Mouse (Mus musculus): ENCODE results near the gene Card10. TPM values are rescaled to one million over a fixed set of nuclear protein-coding genes. Genes with fewer than 3 reads are reported as not detected.

Card10 gene
- total and polyA plus RNA-seq, 2 experiments from 2014 or later: 0.94 to 2.6 TPM

GRCm38 (mm10) chr15:78744206-78744605, 58.6 kb downstream of the Card10 start:
- DNase-seq (ENCODE audit: low spot score) (peak; percentile 91), ATAC-seq (peak; percentile 63)
- H3K9me3 ChIP-seq (ENCODE audit: low read length): no peaks in the 10 kb centered on the region
- H3K4me3 ChIP-seq (ENCODE audit: low read length): no peak overlapping the region
- no peak overlapping the region for H3K27ac ChIP-seq
- H3K4me2 ChIP-seq (ENCODE audit: low read depth, low read length): no peak overlapping the region
- 4% methylated on average over 5 of the region's 5 CpGs for WGBS
- H3K4me1 ChIP-seq (ENCODE audit: insufficient read depth, low read length): no peaks in the 10 kb centered on the region; the same call in 1 of the 2 replicates
- no peaks in the 10 kb centered on the region for H3K27me3 ChIP-seq (ENCODE audit: insufficient read depth, low read length)
- TF ChIP-seq CTCF (IDR thresholded peaks at IDR 0.05; ENCODE audit: low read depth): peak; percentile 100
- H3K9ac ChIP-seq (replicated peaks; ENCODE audit: low read length): no peak overlapping the region
- H3K36me3 ChIP-seq (ENCODE audit: insufficient read depth, low read length): no peaks in the 10 kb centered on the region

- no peaks in the 10 kb centered on the region for H3K36me3 ChIP-seq (ENCODE audit: insufficient read depth, low read length)
- no peak overlapping the region for H3K9ac ChIP-seq (replicated peaks; ENCODE audit: low read length)
- no peaks in the 10 kb centered on the region; the same call in 1 of the 2 replicates for H3K4me1 ChIP-seq (ENCODE audit: insufficient read depth, low read length)
- no peak for DNase-seq (ENCODE audit: low spot score)
- TF ChIP-seq CTCF (IDR thresholded peaks at IDR 0.05; ENCODE audit: low read depth): no peak
- no peak overlapping the region for H3K27ac ChIP-seq
- H3K9me3 ChIP-seq (ENCODE audit: low read length): no peaks in the 10 kb centered on the region
- no peak overlapping the region for H3K4me3 ChIP-seq (ENCODE audit: low read length)
- 86% methylated on average over 10 of the region's 10 CpGs for WGBS
- ATAC-seq: no peak
- H3K27me3 ChIP-seq (ENCODE audit: insufficient read depth, low read length): no peaks in the 10 kb centered on the region
- no peak overlapping the region for H3K4me2 ChIP-seq (ENCODE audit: low read depth, low read length)
These were observed 60.0 kb downstream of the Card10 start for GRCm38 (mm10) chr15:78742831-78743230.

- WGBS: 72% methylated on average over 12 of the region's 12 CpGs
- Histone ChIP-seq H3K27ac (no peak overlapping the region), H3K4me3 (ENCODE audit: low read length) (no peak overlapping the region), H3K9me3 (ENCODE audit: low read length) (no peaks in the 10 kb centered on the region), H3K9ac (replicated peaks; ENCODE audit: low read length) (no peak overlapping the region), H3K4me1 (ENCODE audit: insufficient read depth, low read length) (peaks cover 7% of the 10 kb centered on the region), H3K4me2 (ENCODE audit: low read depth, low read length) (no peak overlapping the region), H3K36me3 (ENCODE audit: insufficient read depth, low read length) (no peaks in the 10 kb centered on the region), H3K27me3 (ENCODE audit: insufficient read depth, low read length) (no peaks in the 10 kb centered on the region)
- DNase-seq (ENCODE audit: low spot score) (no peak), ATAC-seq (no peak)
- no peak for TF ChIP-seq CTCF (IDR thresholded peaks at IDR 0.05; ENCODE audit: low read depth)
These were observed 62.2 kb downstream of the Card10 start for GRCm38 (mm10) chr15:78740662-78741061.

- H3K27me3 ChIP-seq (ENCODE audit: insufficient read depth, low read length): no peaks in the 10 kb centered on the region
- H3K4me2 ChIP-seq (ENCODE audit: low read depth, low read length): no peak overlapping the region
- peak overlapping the region; percentile 83; the same call in 1 of the 2 replicates for H3K27ac ChIP-seq
- H3K4me1 ChIP-seq (ENCODE audit: insufficient read depth, low read length): peaks cover 7% of the 10 kb centered on the region; the same call in 1 of the 2 replicates
- no peak for ATAC-seq
- 43% methylated on average over 6 of the region's 6 CpGs for WGBS
- TF ChIP-seq CTCF (IDR thresholded peaks at IDR 0.05; ENCODE audit: low read depth): no peak
- H3K36me3 ChIP-seq (ENCODE audit: insufficient read depth, low read length): no peaks in the 10 kb centered on the region
- no peak overlapping the region for H3K9ac ChIP-seq (replicated peaks; ENCODE audit: low read length)
- DNase-seq (ENCODE audit: low spot score): no peak
- H3K4me3 ChIP-seq (ENCODE audit: low read length): no peak overlapping the region
- no peaks in the 10 kb centered on the region for H3K9me3 ChIP-seq (ENCODE audit: low read length)
These were observed 65.7 kb downstream of the Card10 start for GRCm38 (mm10) chr15:78737146-78737545.

- Histone ChIP-seq H3K9ac (replicated peaks; ENCODE audit: low read length) (no peak overlapping the region), H3K4me1 (ENCODE audit: insufficient read depth, low read length) (peaks cover 7% of the 10 kb centered on the region; the same call in 1 of the 2 replicates), H3K4me3 (ENCODE audit: low read length) (no peak overlapping the region), H3K36me3 (ENCODE audit: insufficient read depth, low read length) (no peaks in the 10 kb centered on the region), H3K27ac (peak overlapping the region; percentile 83), H3K9me3 (ENCODE audit: low read length) (no peaks in the 10 kb centered on the region), H3K27me3 (ENCODE audit: insufficient read depth, low read length) (no peaks in the 10 kb centered on the region), H3K4me2 (ENCODE audit: low read depth, low read length) (no peak overlapping the region)
- DNase-seq (ENCODE audit: low spot score): peak; percentile 76
- ATAC-seq: peak; percentile 68
- 18% methylated on average over 7 of the region's 7 CpGs for WGBS
- no peak for TF ChIP-seq CTCF (IDR thresholded peaks at IDR 0.05; ENCODE audit: low read depth)
These were observed 66.2 kb downstream of the Card10 start for GRCm38 (mm10) chr15:78736681-78737100.

- Histone ChIP-seq H3K4me1 (ENCODE audit: insufficient read depth, low read length) (peaks cover 7% of the 10 kb centered on the region; the same call in 1 of the 2 replicates), H3K27me3 (ENCODE audit: insufficient read depth, low read length) (no peaks in the 10 kb centered on the region), H3K4me3 (ENCODE audit: low read length) (no peak overlapping the region), H3K9ac (replicated peaks; ENCODE audit: low read length) (no peak overlapping the region), H3K9me3 (ENCODE audit: low read length) (no peaks in the 10 kb centered on the region), H3K36me3 (ENCODE audit: insufficient read depth, low read length) (no peaks in the 10 kb centered on the region), H3K27ac (peak overlapping the region; percentile 83), H3K4me2 (ENCODE audit: low read depth, low read length) (no peak overlapping the region)
- ATAC-seq (peak; percentile 22; the same call in 1 of the 2 replicates), DNase-seq (ENCODE audit: low spot score) (no peak)
- WGBS: 27% methylated on average over 3 of the region's 3 CpGs
- TF ChIP-seq CTCF (IDR thresholded peaks at IDR 0.05; ENCODE audit: low read depth): no peak
These were observed 66.7 kb downstream of the Card10 start for GRCm38 (mm10) chr15:78736181-78736579.

GRCm38 (mm10) chr15:78735431-78736180, 67.2 kb downstream of the Card10 start:
- WGBS: 10% methylated on average over 17 of the region's 17 CpGs
- ATAC-seq (peak; percentile 85), DNase-seq (ENCODE audit: low spot score) (peak; percentile 81)
- Histone ChIP-seq H3K4me1 (ENCODE audit: insufficient read depth, low read length) (peaks cover 7% of the 10 kb centered on the region; the same call in 1 of the 2 replicates), H3K36me3 (ENCODE audit: insufficient read depth, low read length) (no peaks in the 10 kb centered on the region), H3K4me3 (ENCODE audit: low read length) (no peak overlapping the region), H3K27ac (peak overlapping the region; percentile 83), H3K27me3 (ENCODE audit: insufficient read depth, low read length) (no peaks in the 10 kb centered on the region), H3K9me3 (ENCODE audit: low read length) (no peaks in the 10 kb centered on the region), H3K4me2 (ENCODE audit: low read depth, low read length) (no peak overlapping the region; the same call in 1 of the 2 replicates), H3K9ac (replicated peaks; ENCODE audit: low read length) (0 out of 2 replicates have a peak overlapping the region, but pooled peaks have one; percentile 0)
- no peak for TF ChIP-seq CTCF (IDR thresholded peaks at IDR 0.05; ENCODE audit: low read depth)
